Mouse (Mus musculus) myocyte (in vitro differentiated cells): ENCODE results near the gene Samhd1.

Source experiments
- CEBPB ChIP-seq: IDR thresholded peaks from 2 replicates; pipeline ENCODE4 v1.6.1; 2011; ENCODE audit warnings: mild to moderate bottlenecking, moderate library complexity; ENCODE audit not compliant: poor library complexity, insufficient read depth, severe bottlenecking
- E2F4 ChIP-seq: IDR thresholded peaks from one replicate; pipeline ENCODE4 v1.6.1; 2011; ENCODE audit warnings: mild to moderate bottlenecking, control low read depth, moderate library complexity; ENCODE audit not compliant: insufficient read depth
- MAX ChIP-seq: IDR thresholded peaks from one replicate; pipeline ENCODE4 v1.6.1; 2011; ENCODE audit warnings: low read depth, mild to moderate bottlenecking, control low read depth
- MYOD1 ChIP-seq, 3 experiments: IDR thresholded peaks; one replicate each; pipeline ENCODE4 v1.6.1; 2011; ENCODE audit warnings: control low read depth in 2 of 3, low read depth in 2 of 3, mild to moderate bottlenecking in 2 of 3, moderate library complexity in 1 of 3; ENCODE audit not compliant: insufficient read length in 2 of 3, control insufficient read depth in 1 of 3
- MYOG ChIP-seq, 3 experiments: IDR thresholded peaks; one replicate each; pipeline ENCODE4 v1.6.1; 2011; ENCODE audit warnings: control low read depth in 2 of 3, low read depth in 2 of 3, mild to moderate bottlenecking in 2 of 3; ENCODE audit not compliant: insufficient read length in 2 of 3, control insufficient read depth in 1 of 3, insufficient read depth in 1 of 3
- POLR2A ChIP-seq: IDR thresholded peaks from one replicate; pipeline ENCODE4 v1.6.1; 2011; ENCODE audit warnings: low read depth, mild to moderate bottlenecking, control low read depth, moderate library complexity; ENCODE audit not compliant: insufficient read length
- POLR2AphosphoS2 ChIP-seq: IDR thresholded peaks from one replicate; pipeline ENCODE4 v1.6.1; 2011; ENCODE audit warnings: low read depth, control low read depth; ENCODE audit not compliant: insufficient read length
- REST ChIP-seq: IDR thresholded peaks from one replicate; pipeline ENCODE4 v1.6.1; 2011; ENCODE audit warnings: mild to moderate bottlenecking, control low read depth, moderate library complexity; ENCODE audit not compliant: insufficient read depth, insufficient read length
- SRF ChIP-seq: IDR thresholded peaks from one replicate; pipeline ENCODE4 v1.6.1; 2011; ENCODE audit warnings: low read depth; ENCODE audit not compliant: control insufficient read depth, insufficient read length
- TCF12 ChIP-seq: IDR thresholded peaks from one replicate; pipeline ENCODE4 v1.6.1; 2011; ENCODE audit warnings: mild to moderate bottlenecking, control low read depth; ENCODE audit not compliant: poor library complexity, insufficient read depth, severe bottlenecking
- TCF3 ChIP-seq: IDR thresholded peaks from one replicate; pipeline ENCODE4 v1.6.1; 2011; ENCODE audit warnings: low read depth, control low read depth; ENCODE audit not compliant: insufficient read length
- USF1 ChIP-seq: IDR thresholded peaks from one replicate; pipeline ENCODE4 v1.6.1; 2011; ENCODE audit warnings: low read depth, mild to moderate bottlenecking, control low read depth, moderate library complexity

DNA sequence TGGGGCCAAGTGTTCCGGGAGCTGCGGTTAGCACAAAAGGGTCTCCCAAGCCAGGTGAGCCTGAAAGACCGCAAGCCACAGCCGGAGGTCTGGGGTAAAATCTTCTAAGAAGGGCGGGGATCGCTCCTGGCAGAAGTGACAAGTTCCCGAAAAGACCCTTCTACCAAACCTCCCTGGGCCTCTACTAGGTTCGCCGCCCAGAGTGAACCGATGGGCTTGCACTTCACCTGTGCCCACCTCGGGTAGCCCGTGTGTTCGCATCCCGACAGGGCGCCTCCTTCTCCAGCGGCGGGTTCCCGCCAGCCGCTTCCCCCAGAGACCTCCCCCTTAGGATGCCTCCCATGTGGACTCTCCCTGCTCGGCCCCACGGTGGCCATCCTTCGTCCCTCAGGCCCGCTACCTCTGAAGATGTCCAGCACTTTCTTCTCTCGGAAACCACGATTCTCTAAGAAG is 560 bp downstream of the Samhd1 start:
- TF ChIP-seq POLR2A (no peak), POLR2AphosphoS2 (no peak), MAX (no peak), REST (no peak), TCF12 (no peak), MYOD1 (IDR thresholded peaks at IDR 0.05; ENCODE audit: control insufficient read depth in 1 of 3, insufficient read length in 2 of 3, low read depth in 2 of 3) (no peak), MYOG (IDR thresholded peaks at IDR 0.05; ENCODE audit: control insufficient read depth in 1 of 3, insufficient read depth in 1 of 3, insufficient read length in 2 of 3, low read depth in 2 of 3) (no peak), CEBPB (no peak), USF1 (no peak), E2F4 (no peak), TCF3 (no peak), SRF (no peak)
